Mouse (Mus musculus): ENCODE measurements at regions not wholly inside any gene's neighbourhood (a gene's known extent, or its start where the extent isn't known, plus 50 kb on each side); places are given as distances from the start of the nearest gene placed in this dataset.

DNA sequence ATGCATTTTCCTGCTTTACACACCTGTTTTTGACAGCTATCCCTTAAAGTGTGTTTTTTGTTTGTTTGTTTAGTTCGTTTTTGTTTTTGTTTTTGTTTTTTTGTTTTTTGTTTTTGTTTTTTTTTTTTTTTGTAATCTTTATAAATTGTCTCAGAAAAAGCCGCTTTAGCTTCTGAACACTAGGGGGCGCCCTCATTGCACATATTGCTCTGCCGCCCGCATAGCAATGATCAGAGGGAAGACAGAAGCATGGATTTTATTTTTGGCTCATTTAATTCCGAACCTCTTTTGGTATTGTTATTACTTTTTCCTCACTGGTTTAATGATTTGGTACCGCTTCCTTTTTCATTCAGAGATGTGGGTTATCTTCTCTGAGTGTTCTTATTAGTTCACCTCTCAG lies 569.9 kb upstream of the Gm10800 start:
- 7% methylated on average over 7 of the region's 7 CpGs for WGBS
- ATAC-seq (no peak), DNase-seq (ENCODE audit: low spot score) (peak; percentile 15)

More for the DNA sequence above, 569.9 kb upstream of the Gm10800 start:
- Histone ChIP-seq H3K9ac (replicated peaks; ENCODE audit: low read depth) (no peak overlapping the region), H3K36me3 (ENCODE audit: insufficient read depth, low read length) (no peaks in the 10 kb centered on the region), H3K4me3 (ENCODE audit: low read depth, low read length) (no peak overlapping the region), H3K27me3 (replicated peaks; ENCODE audit: insufficient read depth, low read length) (no peaks in the 10 kb centered on the region), H3K27ac (ENCODE audit: low read length) (no peak overlapping the region), H3K4me2 (replicated peaks; ENCODE audit: low read depth, low read length) (no peak overlapping the region), H3K9me3 (ENCODE audit: low read length) (no peaks in the 10 kb centered on the region; the same call in 1 of the 2 replicates), H3K4me1 (ENCODE audit: insufficient read depth, low read depth, low read length) (no peaks in the 10 kb centered on the region)
- TF ChIP-seq CTCF (IDR thresholded peaks at IDR 0.05) = peak; percentile 56
- no peak for TF ChIP-seq EP300 (IDR thresholded peaks at IDR 0.05)

Measured in lung, postnatal 0 days (tissue).